Mouse (Mus musculus): ENCODE measurements at regions not wholly inside any gene's neighbourhood (a gene's known extent, or its start where the extent isn't known, plus 50 kb on each side); places are given as distances from the start of the nearest gene placed in this dataset.

GRCm38 (mm10) chr2:83396307-83396706 lies 247.9 kb upstream of the Zc3h15 start:
- DNase-seq (ENCODE audit: low read depth, low spot score), result no peak

- no peak for DNase-seq (ENCODE audit: low read depth, low spot score)
These were observed 247.2 kb upstream of the Zc3h15 start for GRCm38 (mm10) chr2:83396820-83397609.

GRCm38 (mm10) chr2:83442739-83443138 lies 201.5 kb upstream of the Zc3h15 start:
- peak; percentile 4 for DNase-seq (ENCODE audit: low read depth, low spot score)

- DNase-seq (ENCODE audit: low read depth, low spot score), result no peak
These were observed 192.9 kb upstream of the Zc3h15 start for GRCm38 (mm10) chr2:83451378-83451777.
